Comparison of ENCODE assay signal across 8 mouse cellular contexts in the genomic region with DNA sequence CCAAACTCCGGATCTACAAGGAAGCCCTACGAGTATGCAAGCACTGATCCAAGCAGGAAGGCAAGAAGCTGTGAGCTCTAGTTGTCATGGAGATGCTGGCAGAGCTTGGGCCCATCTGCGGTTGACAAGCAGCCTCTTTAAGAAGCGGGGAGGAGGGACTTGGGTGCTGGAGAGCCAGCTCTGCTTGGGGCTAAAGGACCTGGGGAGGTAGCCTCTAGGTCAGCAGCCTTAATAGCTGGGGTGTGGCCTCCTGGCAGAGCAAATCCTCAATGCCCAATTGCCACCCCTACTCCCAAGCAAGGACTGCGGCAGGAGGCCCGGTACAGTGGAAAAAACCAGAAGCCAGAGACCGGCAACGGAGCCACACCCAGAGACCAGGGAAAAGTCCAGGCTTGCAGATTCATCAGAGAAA. TPM values are rescaled to one million over a fixed set of nuclear protein-coding genes. Genes with fewer than 3 reads are reported as not detected.
A peak's percentile ranks its signal among the peaks of the same experiment; 100 is the strongest.
DNase-seq lines count a peak whose midpoint lies in the region; ATAC-seq lines count a peak whose summit lies in the region.

No protein-coding gene starts in this region.

- H3K4me3 ChIP-seq in hindbrain, embryonic 14.5 days (replicated peaks; ENCODE audit: low read length), result no peak overlapping the region

- 6% methylated on average over 8 of the region's 8 CpGs for WGBS in hindbrain, embryonic 14.5 days

- DNase-seq in NIH3T3 (ENCODE audit: low read depth), result peak; percentile 88
- peak; percentile 84 for DNase-seq in cerebellum, adult 9-10 months
- DNase-seq in frontal cortex, postnatal 36 days (ENCODE audit: low spot score in 2 of 2), result peak; percentile 74 to 91
- peak; percentile 64 for DNase-seq in hindbrain, embryonic 14.5 days (ENCODE audit: low spot score)
- DNase-seq in layer of hippocampus, postnatal 36 days, result peak; percentile 74 to 80
- peak; percentile 75 for DNase-seq in lung, postnatal 14 days
- peak; percentile 86 for DNase-seq in retina, postnatal 1 day

- peak overlapping the region; percentile 24; the same call in 1 of the 2 replicates for H3K4me2 ChIP-seq in hindbrain, embryonic 14.5 days (replicated peaks)

- H3K27me3 ChIP-seq in hindbrain, embryonic 14.5 days (ENCODE audit: control insufficient read depth, insufficient read depth, low read length), result no peaks in the 10 kb centered on the region

- no peak overlapping the region for H3K9ac ChIP-seq in hindbrain, embryonic 14.5 days

- no peaks in the 10 kb centered on the region for H3K9me3 ChIP-seq in hindbrain, embryonic 14.5 days (ENCODE audit: control insufficient read depth, low read length)

- no peaks in the 10 kb centered on the region for H3K36me3 ChIP-seq in hindbrain, embryonic 14.5 days (replicated peaks; ENCODE audit: control insufficient read depth, insufficient read depth)

- H3K4me1 ChIP-seq in hindbrain, embryonic 14.5 days (replicated peaks; ENCODE audit: control insufficient read depth, insufficient read depth, low read length), result peaks cover 22% of the 10 kb centered on the region

- ATAC-seq in hindbrain, embryonic 14.5 days (ENCODE audit: low FRiP score), result peak; percentile 75; the same call in 1 of the 2 replicates
- ATAC-seq in erythroblast, adult 5-6 weeks (replicated peaks; ENCODE audit: low FRiP score, poor library complexity, severe bottlenecking), result no peak

- H3K27ac ChIP-seq in hindbrain, embryonic 14.5 days, result peak overlapping the region; percentile 24; the same call in 1 of the 2 replicates

RNA-seq across cellular contexts. Expression of a gene that starts 2.4 kb away (rescaled TPM):
- 545 and 632 TPM in 2 replicates for polyA plus RNA-seq in hindbrain, embryonic 14.5 days (2014; fragmentation: Nextera tagmentation; extraction: Ambion mirVana)
- 100 to 1,000 TPM; 286 to 311 TPM for total RNA-seq in layer of hippocampus, postnatal 36 days (2021)
- 108 and 109 TPM in 2 replicates for total RNA-seq in erythroblast, adult 5-6 weeks (2015; ENCODE audit: low replicate concordance)
- 53.0 and 92.1 TPM in 2 replicates for total RNA-seq in erythroblast, adult 5-6 weeks (2017; ENCODE audit: low replicate concordance)

RNA-seq across cellular contexts. Expression of a gene that starts 22.1 kb away (rescaled TPM):
- polyA plus RNA-seq in hindbrain, embryonic 14.5 days (2014; fragmentation: Nextera tagmentation; extraction: Ambion mirVana), result 0.19 and 0.29 TPM in 2 replicates
- total RNA-seq in layer of hippocampus, postnatal 36 days (2021), result not detected
- 3.8 TPM in 1 of 2 replicates, not detected in the other for total RNA-seq in erythroblast, adult 5-6 weeks (2015; ENCODE audit: low replicate concordance)
- 0.56 TPM in 1 of 2 replicates, not detected in the other for total RNA-seq in erythroblast, adult 5-6 weeks (2017; ENCODE audit: low replicate concordance)

RNA-seq across cellular contexts. Expression of a gene that starts 43.0 kb away (rescaled TPM):
- 36.1 and 43.8 TPM in 2 replicates for polyA plus RNA-seq in hindbrain, embryonic 14.5 days (2014; fragmentation: Nextera tagmentation; extraction: Ambion mirVana)
- total RNA-seq in layer of hippocampus, postnatal 36 days (2021), result 10 to 100 TPM; 36.9 to 37.2 TPM
- 11.3 and 21.3 TPM in 2 replicates for total RNA-seq in erythroblast, adult 5-6 weeks (2015; ENCODE audit: low replicate concordance)
- total RNA-seq in erythroblast, adult 5-6 weeks (2017; ENCODE audit: low replicate concordance), result 15.8 and 19.5 TPM in 2 replicates

RNA-seq across cellular contexts. Expression of a gene that starts 43.0 kb away (rescaled TPM):
- polyA plus RNA-seq in hindbrain, embryonic 14.5 days (2014; fragmentation: Nextera tagmentation; extraction: Ambion mirVana), result 12.7 and 13.0 TPM in 2 replicates
- total RNA-seq in layer of hippocampus, postnatal 36 days (2021), result 10 to 100 TPM; 16.2 to 16.4 TPM
- 13.0 and 16.5 TPM in 2 replicates for total RNA-seq in erythroblast, adult 5-6 weeks (2015; ENCODE audit: low replicate concordance)
- 4.7 and 10.7 TPM in 2 replicates for total RNA-seq in erythroblast, adult 5-6 weeks (2017; ENCODE audit: low replicate concordance)
